Mouse (Mus musculus) midbrain, embryonic 11.5 days (tissue): ENCODE data around the gene Nop9. TPM values are rescaled to one million over a fixed set of nuclear protein-coding genes. Genes with fewer than 3 reads are reported as not detected.

Experiments used
- ATAC-seq: fragments of 200-750 bp; cut with Nextera tagmentation; 2 replicates; pipeline ENCODE4 v1.8.0; 2017; ENCODE audit warnings: moderate TSS enrichment, moderate library complexity; ENCODE audit not compliant: low FRiP score
- DNase-seq: peaks from one replicate; pipeline ENCODE4 v3.0.0; 2015; ENCODE audit warnings: low spot score; ENCODE audit errors: missing footprints
- H3K27ac ChIP-seq: fragments of 300-500 bp; sonication (generic); 2 replicates; pipeline ENCODE4 v1.5.1; 2014; ENCODE audit warnings: low read depth, low read length
- H3K27me3 ChIP-seq: fragments of 300-500 bp; sonication (generic); 2 replicates; pipeline ENCODE4 v1.6.1; 2014; ENCODE audit warnings: mild to moderate bottlenecking, low read length, moderate library complexity, mixed read lengths; ENCODE audit not compliant: control insufficient read depth, insufficient read depth
- H3K36me3 ChIP-seq: fragments of 300-500 bp; sonication (generic); 2 replicates; pipeline ENCODE4 v1.6.1; 2014; ENCODE audit warnings: mild to moderate bottlenecking, low read length, moderate library complexity, mixed read lengths; ENCODE audit not compliant: control insufficient read depth, insufficient read depth
- H3K4me1 ChIP-seq: fragments of 300-500 bp; sonication (generic); 2 replicates; pipeline ENCODE4 v1.6.1; 2014; ENCODE audit warnings: low read length; ENCODE audit not compliant: control insufficient read depth, insufficient read depth
- H3K4me2 ChIP-seq: fragments of 300-500 bp; sonication (generic); 2 replicates; pipeline ENCODE4 v1.6.1; 2014; ENCODE audit warnings: mild to moderate bottlenecking, moderate library complexity
- H3K4me3 ChIP-seq: fragments of 300-500 bp; sonication (generic); 2 replicates; pipeline ENCODE4 v1.5.1; 2014; ENCODE audit warnings: low read depth, low read length
- H3K9ac ChIP-seq: fragments of 300-500 bp; sonication (generic); 2 replicates; pipeline ENCODE4 v1.6.1; 2014; ENCODE audit warnings: low read length
- H3K9me3 ChIP-seq: fragments of 300-500 bp; sonication (generic); 2 replicates; pipeline ENCODE4 v1.6.1; 2016; ENCODE audit warnings: low read length; ENCODE audit not compliant: control insufficient read depth
- WGBS: fragments of 180-500 bp; shearing (Covaris S2); extraction: QIAGEN DNeasy Blood & Tissue Kit; methylation state at CpG from one replicate; pipeline ENCODE4 v1.1.7; 2014; 5-methylcytosine and 5-hydroxymethylcytosine counted together
- polyA plus RNA-seq: library from polyadenylated mRNA; unstranded; fragments of >200 nt; fragmentation: Nextera tagmentation; extraction: Ambion mirVana; gene quantifications from 2 replicates; pipeline ENCODE4 v1.2.1, GENCODE M21; 2014

The Nop9 gene
- polyA plus RNA-seq, 1 experiment from 2014 or later: 46.2 TPM

- no peak for ATAC-seq
- no peak overlapping the region for H3K9ac ChIP-seq
- H3K4me2 ChIP-seq: no peak overlapping the region
- H3K4me3 ChIP-seq: no peak overlapping the region
- no peak for DNase-seq
- no peaks in the 10 kb centered on the region for H3K9me3 ChIP-seq
- no peak overlapping the region for H3K27ac ChIP-seq
- 0 out of 2 replicates have a peak, but pooled peaks cover 3% of the 10 kb centered on the region for H3K4me1 ChIP-seq
- no peaks in the 10 kb centered on the region for H3K27me3 ChIP-seq
- no peaks in the 10 kb centered on the region for H3K36me3 ChIP-seq
- 94% methylated on average over 7 of the region's 7 CpGs for WGBS
Observed at GRCm38 (mm10) chr14:55723433-55723832, 22.1 kb upstream of the Nop9 start.

DNA sequence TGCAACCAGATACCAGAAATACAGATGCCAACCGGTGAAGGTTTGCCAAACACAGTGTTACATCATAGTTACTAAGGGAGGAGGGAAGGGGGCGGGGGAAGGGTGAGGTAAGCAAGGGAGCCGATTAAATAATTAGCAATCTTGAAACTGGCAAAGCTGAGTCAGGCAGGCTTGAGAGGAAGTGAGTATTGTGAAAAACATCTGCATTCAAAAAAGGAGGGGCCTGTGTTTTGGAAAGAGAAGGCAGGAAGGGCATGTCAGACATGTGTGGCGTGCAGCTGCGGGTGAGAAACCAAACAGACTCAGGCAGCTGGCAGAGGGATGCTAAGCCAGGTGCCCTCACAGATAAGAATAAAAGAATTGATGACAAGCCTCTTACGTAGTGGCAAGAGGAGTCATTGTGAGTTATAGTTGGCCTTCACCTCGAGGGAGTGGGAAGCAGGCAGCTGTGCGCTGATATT, 21.1 kb upstream of the Nop9 start:
- H3K4me1 ChIP-seq: 0 out of 2 replicates have a peak, but pooled peaks cover 3% of the 10 kb centered on the region
- WGBS: 74% methylated on average over 8 of the region's 8 CpGs
- H3K36me3 ChIP-seq: no peaks in the 10 kb centered on the region
- no peak overlapping the region for H3K4me2 ChIP-seq
- no peak overlapping the region for H3K9ac ChIP-seq
- H3K9me3 ChIP-seq: no peaks in the 10 kb centered on the region
- no peak for DNase-seq
- no peak for ATAC-seq
- no peaks in the 10 kb centered on the region for H3K27me3 ChIP-seq
- H3K27ac ChIP-seq: no peak overlapping the region
- no peak overlapping the region for H3K4me3 ChIP-seq

GRCm38 (mm10) chr14:55726261-55726660, 19.2 kb upstream of the Nop9 start:
- no peak for DNase-seq
- Histone ChIP-seq H3K4me3 (no peak overlapping the region), H3K9me3 (no peaks in the 10 kb centered on the region), H3K36me3 (no peaks in the 10 kb centered on the region), H3K27ac (no peak overlapping the region), H3K4me1 (0 out of 2 replicates have a peak, but pooled peaks cover 2% of the 10 kb centered on the region), H3K9ac (no peak overlapping the region), H3K4me2 (no peak overlapping the region), H3K27me3 (no peaks in the 10 kb centered on the region)
- no peak for ATAC-seq

- WGBS: 80% methylated on average over 8 of the region's 8 CpGs
Observed at GRCm38 (mm10) chr14:55727889-55728685, 17.4 kb upstream of the Nop9 start.

GRCm38 (mm10) chr14:55730116-55730515, 15.4 kb upstream of the Nop9 start:
- H3K4me1 ChIP-seq: no peaks in the 10 kb centered on the region
- no peaks in the 10 kb centered on the region for H3K27me3 ChIP-seq
- no peaks in the 10 kb centered on the region for H3K9me3 ChIP-seq
- no peak for DNase-seq
- 77% methylated on average over 7 of the region's 7 CpGs for WGBS
- no peak overlapping the region for H3K27ac ChIP-seq
- no peaks in the 10 kb centered on the region for H3K36me3 ChIP-seq
- no peak overlapping the region for H3K9ac ChIP-seq
- no peak for ATAC-seq
- no peak overlapping the region for H3K4me2 ChIP-seq
- no peak overlapping the region for H3K4me3 ChIP-seq

More at GRCm38 (mm10) chr14:55727889-55728685, 17.4 kb upstream of the Nop9 start:
- Histone ChIP-seq H3K4me2 (no peak overlapping the region), H3K4me1 (no peaks in the 10 kb centered on the region), H3K9ac (no peak overlapping the region), H3K4me3 (no peak overlapping the region), H3K9me3 (no peaks in the 10 kb centered on the region), H3K36me3 (no peaks in the 10 kb centered on the region), H3K27ac (no peak overlapping the region), H3K27me3 (no peaks in the 10 kb centered on the region)
- DNase-seq (no peak), ATAC-seq (no peak)

GRCm38 (mm10) chr14:55730531-55731032, 14.9 kb upstream of the Nop9 start:
- Histone ChIP-seq H3K4me3 (no peak overlapping the region), H3K4me2 (no peak overlapping the region), H3K9me3 (no peaks in the 10 kb centered on the region), H3K4me1 (no peaks in the 10 kb centered on the region), H3K27ac (no peak overlapping the region), H3K36me3 (no peaks in the 10 kb centered on the region), H3K27me3 (no peaks in the 10 kb centered on the region), H3K9ac (no peak overlapping the region)
- WGBS: 90% methylated on average over 7 of the region's 7 CpGs
- DNase-seq (no peak), ATAC-seq (no peak)

DNA sequence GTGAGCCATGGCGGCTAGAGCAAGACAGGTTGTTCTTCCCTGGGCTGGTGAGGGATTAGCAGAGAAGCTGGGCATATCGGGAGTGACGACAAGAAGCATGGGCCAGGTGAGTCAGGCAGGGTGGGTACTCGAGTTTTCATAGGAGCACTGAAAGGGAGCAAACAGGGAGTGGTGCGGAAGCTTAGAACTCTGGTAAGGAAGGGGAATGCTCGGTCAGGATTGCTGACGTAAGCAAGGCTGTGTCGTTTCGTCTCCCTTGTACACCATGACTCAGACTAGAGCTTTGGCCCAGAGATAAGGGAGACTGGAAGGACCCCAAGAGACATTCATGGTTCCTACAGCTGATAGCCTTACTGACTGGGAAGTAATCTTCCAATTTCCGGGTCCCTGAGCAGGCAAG, 11.6 kb upstream of the Nop9 start:
- H3K9ac ChIP-seq: no peak overlapping the region
- H3K4me2 ChIP-seq: no peak overlapping the region
- no peak for DNase-seq
- ATAC-seq: no peak
- no peak overlapping the region for H3K27ac ChIP-seq
- no peaks in the 10 kb centered on the region for H3K27me3 ChIP-seq
- no peaks in the 10 kb centered on the region for H3K9me3 ChIP-seq
- H3K4me3 ChIP-seq: no peak overlapping the region
- no peaks in the 10 kb centered on the region for H3K4me1 ChIP-seq
- no peaks in the 10 kb centered on the region for H3K36me3 ChIP-seq
- 84% methylated on average over 10 of the region's 10 CpGs for WGBS

- Histone ChIP-seq H3K4me3 (no peak overlapping the region), H3K27me3 (no peaks in the 10 kb centered on the region), H3K4me2 (no peak overlapping the region), H3K9me3 (no peaks in the 10 kb centered on the region), H3K4me1 (no peaks in the 10 kb centered on the region), H3K36me3 (no peaks in the 10 kb centered on the region), H3K27ac (no peak overlapping the region), H3K9ac (no peak overlapping the region)
- no peak for DNase-seq
- no peak for ATAC-seq
- WGBS: 80% methylated on average over 7 of the region's 7 CpGs
Observed at GRCm38 (mm10) chr14:55734869-55735268, 10.6 kb upstream of the Nop9 start.

DNA sequence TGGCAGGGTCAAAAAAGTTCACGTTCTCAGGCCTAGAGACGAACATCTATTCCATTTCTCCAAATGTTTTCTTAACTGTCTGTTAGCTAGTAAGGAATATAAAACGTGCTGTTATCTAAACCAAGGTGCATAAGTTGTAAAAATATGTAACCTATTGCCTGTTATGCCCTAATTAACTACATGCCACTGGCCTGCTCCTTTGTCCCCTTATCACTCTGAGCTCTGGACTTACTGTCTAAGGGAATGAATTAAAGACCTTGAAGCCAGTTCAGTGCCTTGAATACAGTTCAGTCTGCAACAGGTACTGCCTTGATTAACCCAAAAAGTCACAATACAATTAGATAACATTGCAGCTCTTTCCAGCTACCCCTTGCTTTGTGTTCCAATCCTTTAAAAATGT, 10.2 kb upstream of the Nop9 start:
- no peak overlapping the region for H3K4me3 ChIP-seq
- WGBS: 73% methylated on average over 3 of the region's 3 CpGs

More for the DNA sequence above, 10.2 kb upstream of the Nop9 start:
- no peak for ATAC-seq
- no peaks in the 10 kb centered on the region for H3K4me1 ChIP-seq
- H3K4me2 ChIP-seq: no peak overlapping the region
- H3K36me3 ChIP-seq: no peaks in the 10 kb centered on the region
- H3K27me3 ChIP-seq: no peaks in the 10 kb centered on the region
- H3K9ac ChIP-seq: no peak overlapping the region
- H3K9me3 ChIP-seq: no peaks in the 10 kb centered on the region
- no peak overlapping the region for H3K27ac ChIP-seq
- DNase-seq: no peak
